Mouse (Mus musculus): ENCODE measurements around the gene Slc17a8. TPM values are rescaled to one million over a fixed set of nuclear protein-coding genes. Genes with fewer than 3 reads are reported as not detected.

Slc17a8 gene
- total RNA-seq, 2 experiments from 2014 or later, result not detected

DNA sequence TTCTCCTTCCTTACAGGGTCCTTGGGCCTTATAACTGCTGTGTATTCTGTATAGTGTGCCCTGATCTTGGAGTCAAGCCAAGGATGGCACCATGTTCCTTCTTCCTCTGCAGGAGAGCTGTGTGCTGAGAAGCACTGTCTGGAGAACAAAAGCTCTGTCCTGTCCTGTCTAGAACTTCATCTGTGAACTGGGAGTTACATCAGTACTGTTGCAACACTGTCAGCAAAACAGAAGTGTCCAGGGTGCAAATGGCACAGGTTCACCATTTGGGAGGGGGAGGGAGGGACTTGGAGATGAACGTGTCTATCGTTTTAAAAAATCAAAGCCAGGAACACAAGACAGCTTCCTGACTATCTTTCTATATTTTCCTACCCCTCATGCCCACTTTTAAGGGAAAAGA is 89.1 kb downstream of the Slc17a8 start:
- no peak for DNase-seq (ENCODE audit: low spot score in 2 of 2)

DNA sequence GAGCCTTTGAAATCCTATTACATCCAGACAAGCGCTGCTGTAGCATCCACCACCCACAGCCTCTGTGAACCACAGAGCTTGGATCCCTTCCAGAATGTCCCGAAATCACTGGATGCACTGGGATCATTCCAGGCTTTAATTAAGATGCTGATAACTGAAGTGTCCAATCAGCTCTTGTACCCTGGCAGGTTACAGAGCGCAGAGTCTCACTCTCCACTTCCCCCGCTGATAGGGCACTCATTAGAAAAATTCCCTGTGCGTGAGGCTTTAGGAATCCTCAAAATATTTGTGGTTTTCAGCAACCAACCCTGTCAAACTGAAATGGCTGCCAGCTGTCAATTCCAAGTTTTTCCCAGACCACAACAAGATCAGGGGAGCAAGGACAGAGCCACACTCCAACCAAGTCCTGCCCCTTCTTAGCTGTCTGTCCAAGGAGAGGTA is 89.8 kb downstream of the Slc17a8 start:
- no peak for DNase-seq (ENCODE audit: low spot score in 2 of 2)

DNA sequence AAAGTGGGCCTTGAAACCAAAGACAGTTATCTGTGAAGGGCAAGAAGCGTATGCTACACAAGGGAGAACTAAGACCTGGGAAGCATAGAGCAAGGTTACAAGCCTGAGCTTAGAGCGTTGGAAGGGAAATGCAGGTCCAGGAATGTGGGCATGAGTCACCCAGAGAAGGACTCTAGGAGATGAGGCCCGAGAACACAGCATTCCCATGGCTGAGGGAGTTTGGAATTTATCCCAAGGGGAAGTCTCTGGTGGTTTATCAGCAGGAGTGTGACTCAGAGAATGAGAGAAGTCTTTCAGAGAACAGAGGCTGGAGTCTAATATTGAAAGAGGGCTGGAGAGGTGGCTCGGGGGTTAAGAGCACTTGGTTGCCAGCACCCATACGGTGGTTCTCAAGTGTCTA is 94.0 kb downstream of the Slc17a8 start:
- peak in 1 of 2 experiments; percentile 35 for DNase-seq (ENCODE audit: low spot score in 2 of 2)

DNA sequence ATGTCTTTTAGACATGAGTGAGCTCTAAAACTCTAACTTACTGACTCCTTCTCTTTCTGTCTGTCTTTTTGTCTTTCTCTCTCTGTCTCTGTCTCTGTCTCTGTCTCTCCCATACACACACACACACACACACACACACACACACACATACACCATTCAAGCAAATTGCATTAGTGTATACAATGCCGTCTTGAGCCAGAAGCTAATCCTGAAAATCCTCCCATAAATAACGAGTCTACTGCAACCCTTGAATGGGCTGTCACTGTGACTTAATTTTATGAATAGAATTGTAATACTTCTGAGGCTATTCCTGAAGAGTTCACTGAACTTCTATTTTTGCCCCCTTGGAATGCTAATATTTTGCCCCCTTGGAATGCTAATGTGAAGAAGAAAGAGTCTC is 95.2 kb downstream of the Slc17a8 start:
- no peak for DNase-seq (ENCODE audit: low spot score in 2 of 2)

Other genes starting within 250 kb of the Slc17a8 start
- gene Gas2l3, start 177.3 kb downstream of the Slc17a8 start, total RNA-seq (2021), result 1 to 10 TPM; 2.2 TPM
- 10 to 100 TPM in 1 of 2 experiments, 1 to 10 TPM in 1; 6.7 to 17.2 TPM for gene Nr1h4, start 87.7 kb downstream of the Slc17a8 start, total RNA-seq (2021)
- 10 to 100 TPM; 42.9 to 51.9 TPM for gene Scyl2, start 65.0 kb upstream of the Slc17a8 start, total RNA-seq (2021)
- 10 to 100 TPM; 18.5 to 21.8 TPM for gene Actr6, start 111.0 kb upstream of the Slc17a8 start, total RNA-seq (2021)
- 10 to 100 TPM; 57.3 to 75.8 TPM for gene Uhrf1bp1l, start 123.7 kb upstream of the Slc17a8 start, total RNA-seq (2021)